Mouse (Mus musculus) embryonic facial prominence, embryonic 14.5 days (tissue): ENCODE results near the gene Gm20388. TPM values are rescaled to one million over a fixed set of nuclear protein-coding genes. Genes with fewer than 3 reads are reported as not detected.

Source experiments
- ATAC-seq: fragments of 200-750 bp; cut with Nextera tagmentation; 2 replicates; pipeline ENCODE4 v1.8.0; 2017; ENCODE audit warnings: low read depth, moderate number of reproducible peaks, moderate TSS enrichment
- DNase-seq: peaks from one replicate; pipeline ENCODE4 v3.0.0-alpha.2; 2015; ENCODE audit warnings: low spot score
- H3K27ac ChIP-seq: fragments of 300-500 bp; sonication (generic); replicated peaks from 2 replicates; pipeline ENCODE4 v1.5.1; 2014; ENCODE audit warnings: low read depth, mild to moderate bottlenecking, low read length, moderate library complexity
- H3K27me3 ChIP-seq: fragments of 300-500 bp; sonication (generic); replicated peaks from 2 replicates; pipeline ENCODE4 v1.6.1; 2014; ENCODE audit warnings: low read length; ENCODE audit not compliant: control insufficient read depth, insufficient read depth
- H3K36me3 ChIP-seq: fragments of 300-500 bp; sonication (generic); 2 replicates; pipeline ENCODE4 v1.6.1; 2014; ENCODE audit warnings: low read length, mixed read lengths; ENCODE audit not compliant: control insufficient read depth, insufficient read depth
- H3K4me1 ChIP-seq: fragments of 300-500 bp; sonication (generic); 2 replicates; pipeline ENCODE4 v1.6.1; 2014; ENCODE audit warnings: antibody characterized with exemption, low read length; ENCODE audit not compliant: control insufficient read depth, insufficient read depth
- H3K4me2 ChIP-seq: fragments of 300-500 bp; sonication (generic); 2 replicates; pipeline ENCODE4 v1.6.1; 2014; ENCODE audit warnings: low read depth, mild to moderate bottlenecking, low read length, moderate library complexity, mixed read lengths
- H3K4me3 ChIP-seq: fragments of 300-500 bp; sonication (generic); 2 replicates; pipeline ENCODE4 v1.5.1; 2014; ENCODE audit warnings: low read depth, mild to moderate bottlenecking, low read length
- H3K9ac ChIP-seq: fragments of 300-500 bp; sonication (generic); 2 replicates; pipeline ENCODE4 v1.6.1; 2014; ENCODE audit warnings: low read depth, mild to moderate bottlenecking, low read length, moderate library complexity, mixed read lengths
- H3K9me3 ChIP-seq: fragments of 300-500 bp; sonication (generic); 2 replicates; pipeline ENCODE4 v1.6.1; 2016; ENCODE audit warnings: low read length; ENCODE audit not compliant: control insufficient read depth
- WGBS: fragments of 180-500 bp; shearing (Covaris S2); extraction: QIAGEN DNeasy Blood & Tissue Kit; methylation state at CpG from one replicate; pipeline ENCODE4 v1.1.7; 2014; 5-methylcytosine and 5-hydroxymethylcytosine counted together
- polyA plus RNA-seq: library from polyadenylated mRNA; unstranded; fragments of >200 nt; fragmentation: Nextera tagmentation; extraction: Ambion mirVana; gene quantifications from 2 replicates; pipeline ENCODE4 v1.2.1, GENCODE M21; 2014

Gene Gm20388
- polyA plus RNA-seq, 1 experiment from 2014 or later: not detected

- Histone ChIP-seq H3K9ac (peak overlapping the region; percentile 14; the same call in 1 of the 2 replicates), H3K4me3 (no peak overlapping the region), H3K4me1 (peaks cover 21% of the 10 kb centered on the region), H3K9me3 (peaks cover 3% of the 10 kb centered on the region; the same call in 1 of the 2 replicates), H3K27ac (no peak overlapping the region; the same call in 1 of the 2 replicates), H3K4me2 (0 out of 2 replicates have a peak overlapping the region, but pooled peaks have one; percentile 7), H3K36me3 (no peaks in the 10 kb centered on the region), H3K27me3 (no peaks in the 10 kb centered on the region)
- DNase-seq (no peak), ATAC-seq (no peak)
- WGBS: 41% methylated on average over 9 of the region's 9 CpGs
These were observed 3225.2 kb downstream of the Gm20388 start for GRCm38 (mm10) chr8:123135806-123136205.

GRCm38 (mm10) chr8:123136287-123136686, 3225.6 kb downstream of the Gm20388 start:
- DNase-seq (peak; percentile 12), ATAC-seq (no peak)
- H3K36me3 ChIP-seq: no peaks in the 10 kb centered on the region
- H3K9me3 ChIP-seq: peaks cover 3% of the 10 kb centered on the region; the same call in 1 of the 2 replicates
- no peak overlapping the region for H3K4me2 ChIP-seq
- H3K4me3 ChIP-seq: no peak overlapping the region
- no peak overlapping the region for H3K27ac ChIP-seq
- no peak overlapping the region for H3K9ac ChIP-seq
- WGBS: 77% methylated on average over 9 of the region's 9 CpGs
- peaks cover 21% of the 10 kb centered on the region for H3K4me1 ChIP-seq
- no peaks in the 10 kb centered on the region for H3K27me3 ChIP-seq

GRCm38 (mm10) chr8:123137645-123138077, 3227.0 kb downstream of the Gm20388 start:
- DNase-seq: peak; percentile 98
- H3K4me1 ChIP-seq: peaks cover 31% of the 10 kb centered on the region
- no peak overlapping the region for H3K4me2 ChIP-seq
- peak overlapping the region; percentile 34; the same call in 1 of the 2 replicates for H3K9ac ChIP-seq
- no peaks in the 10 kb centered on the region for H3K36me3 ChIP-seq
- 0% methylated on average over 1 of the region's 2 CpGs for WGBS
- H3K27me3 ChIP-seq: no peaks in the 10 kb centered on the region
- H3K4me3 ChIP-seq: no peak overlapping the region
- peaks cover 3% of the 10 kb centered on the region; the same call in 1 of the 2 replicates for H3K9me3 ChIP-seq
- peak; percentile 94 for ATAC-seq
- H3K27ac ChIP-seq: peak overlapping the region; percentile 91

GRCm38 (mm10) chr8:123138741-123139140, 3228.1 kb downstream of the Gm20388 start:
- ATAC-seq: no peak
- WGBS: 55% methylated on average over 4 of the region's 4 CpGs

GRCm38 (mm10) chr8:123141741-123142462, 3231.3 kb downstream of the Gm20388 start:
- no peaks in the 10 kb centered on the region for H3K36me3 ChIP-seq
- 47% methylated on average over 14 of the region's 14 CpGs for WGBS
- H3K4me3 ChIP-seq: no peak overlapping the region
- H3K4me2 ChIP-seq: no peak overlapping the region
- no peak overlapping the region for H3K9ac ChIP-seq
- peak; percentile 49 for ATAC-seq
- DNase-seq: peak; percentile 96
- peaks cover 32% of the 10 kb centered on the region for H3K4me1 ChIP-seq
- peak overlapping the region; percentile 91 for H3K27ac ChIP-seq
- no peaks in the 10 kb centered on the region for H3K27me3 ChIP-seq
- H3K9me3 ChIP-seq: no peaks in the 10 kb centered on the region

More at GRCm38 (mm10) chr8:123138741-123139140, 3228.1 kb downstream of the Gm20388 start:
- no peak overlapping the region for H3K4me3 ChIP-seq
- H3K9ac ChIP-seq: no peak overlapping the region
- no peak overlapping the region for H3K4me2 ChIP-seq
- H3K9me3 ChIP-seq: no peaks in the 10 kb centered on the region
- H3K27ac ChIP-seq: no peak overlapping the region
- H3K36me3 ChIP-seq: no peaks in the 10 kb centered on the region
- DNase-seq: no peak
- no peaks in the 10 kb centered on the region for H3K27me3 ChIP-seq
- peaks cover 32% of the 10 kb centered on the region for H3K4me1 ChIP-seq

GRCm38 (mm10) chr8:123145279-123145678, 3234.6 kb downstream of the Gm20388 start:
- Histone ChIP-seq H3K4me1 (peaks cover 16% of the 10 kb centered on the region; the same call in 1 of the 2 replicates), H3K9me3 (no peaks in the 10 kb centered on the region), H3K4me3 (no peak overlapping the region), H3K27me3 (no peaks in the 10 kb centered on the region), H3K36me3 (no peaks in the 10 kb centered on the region), H3K27ac (0 out of 2 replicates have a peak overlapping the region, but pooled peaks have one; percentile 68), H3K9ac (no peak overlapping the region), H3K4me2 (no peak overlapping the region)
- ATAC-seq: no peak
- DNase-seq: peak; percentile 90
- 48% methylated on average over 6 of the region's 6 CpGs for WGBS

- DNase-seq: peak; percentile 62
- Histone ChIP-seq H3K9me3 (no peaks in the 10 kb centered on the region), H3K4me3 (no peak overlapping the region), H3K36me3 (no peaks in the 10 kb centered on the region), H3K4me1 (peaks cover 16% of the 10 kb centered on the region; the same call in 1 of the 2 replicates), H3K4me2 (no peak overlapping the region), H3K27me3 (no peaks in the 10 kb centered on the region), H3K9ac (no peak overlapping the region), H3K27ac (peak overlapping the region; percentile 66)
- no peak for ATAC-seq
- WGBS: 53% methylated on average over 7 of the region's 7 CpGs
These were observed 3235.7 kb downstream of the Gm20388 start for GRCm38 (mm10) chr8:123146390-123146789.

GRCm38 (mm10) chr8:123150737-123151171, 3240.1 kb downstream of the Gm20388 start:
- H3K4me1 ChIP-seq: 0 out of 2 replicates have a peak, but pooled peaks cover 2% of the 10 kb centered on the region
- H3K27ac ChIP-seq: 0 out of 2 replicates have a peak overlapping the region, but pooled peaks have one; percentile 15
- WGBS: 49% methylated on average over 9 of the region's 9 CpGs
- no peaks in the 10 kb centered on the region for H3K36me3 ChIP-seq
- no peak overlapping the region for H3K4me3 ChIP-seq
- no peaks in the 10 kb centered on the region for H3K27me3 ChIP-seq
- no peaks in the 10 kb centered on the region for H3K9me3 ChIP-seq
- H3K4me2 ChIP-seq: no peak overlapping the region
- peak; percentile 56 for DNase-seq
- no peak overlapping the region for H3K9ac ChIP-seq
- ATAC-seq: peak; percentile 62; the same call in 1 of the 2 replicates
